Mouse (Mus musculus): ENCODE data around the gene Nudt13.
"Not testable (repeated sequence)": the region's sequence is repeated elsewhere in the genome, so short reads cannot be mapped to it uniquely, and the experiment has no call there.

Gene Nudt13

GRCm38 (mm10) chr14:20294117-20294892 is at the start of gene Nudt13:
Nudt13 (plus strand) TSS chr14:20294697.
- peak; percentile 54 to 76 for DNase-seq (ENCODE audit: low spot score in 2 of 2)

- no peak for DNase-seq (ENCODE audit: low spot score in 2 of 2)
These were observed 49.2 kb upstream of the Nudt13 start for GRCm38 (mm10) chr14:20245318-20245717.

GRCm38 (mm10) chr14:20245861-20246260 is 48.6 kb upstream of the Nudt13 start:
- no peak for DNase-seq (ENCODE audit: low spot score in 2 of 2)

GRCm38 (mm10) chr14:20246811-20247266 is 47.7 kb upstream of the Nudt13 start:
- DNase-seq (ENCODE audit: low spot score in 2 of 2), result no peak

GRCm38 (mm10) chr14:20248001-20248400 is 46.5 kb upstream of the Nudt13 start:
- DNase-seq (ENCODE audit: low spot score in 2 of 2), result no peak

- DNase-seq (ENCODE audit: low spot score in 2 of 2), result peak in 1 of 2 experiments; percentile 18
These were observed 44.0 kb upstream of the Nudt13 start for GRCm38 (mm10) chr14:20250237-20251171.

- DNase-seq (ENCODE audit: low spot score in 2 of 2), result peak; percentile 73 to 81
These were observed 36.0 kb upstream of the Nudt13 start for GRCm38 (mm10) chr14:20258185-20259113.

- DNase-seq (ENCODE audit: low spot score in 2 of 2), result no peak
These were observed 32.2 kb upstream of the Nudt13 start for GRCm38 (mm10) chr14:20262346-20262745.

- DNase-seq (ENCODE audit: low spot score in 2 of 2), result no peak
These were observed 26.1 kb upstream of the Nudt13 start for GRCm38 (mm10) chr14:20268421-20268820.

- no peak for DNase-seq (ENCODE audit: low spot score in 2 of 2)
These were observed 25.3 kb upstream of the Nudt13 start, which contains the start of gene Kcnk16 for GRCm38 (mm10) chr14:20269082-20269809. Kcnk16 (minus strand) TSS chr14:20269199.

- DNase-seq (ENCODE audit: low spot score in 2 of 2), result no peak
These were observed 3.1 kb upstream of the Nudt13 start for GRCm38 (mm10) chr14:20291391-20291790.

GRCm38 (mm10) chr14:20294947-20295346 is 450 bp downstream of the Nudt13 start:
- no peak for DNase-seq (ENCODE audit: low spot score in 2 of 2)

GRCm38 (mm10) chr14:20297616-20298015 is 3.1 kb downstream of the Nudt13 start:
- no peak for DNase-seq (ENCODE audit: low spot score in 2 of 2)

GRCm38 (mm10) chr14:20298131-20298530 is 3.6 kb downstream of the Nudt13 start:
- DNase-seq (ENCODE audit: low spot score in 2 of 2), result no peak

- not testable (repeated sequence) for DNase-seq (ENCODE audit: low spot score in 2 of 2)
These were observed 10.6 kb downstream of the Nudt13 start for GRCm38 (mm10) chr14:20305085-20305484.

GRCm38 (mm10) chr14:20315137-20315536 is 20.6 kb downstream of the Nudt13 start:
- no peak for DNase-seq (ENCODE audit: low spot score in 2 of 2)

- peak; percentile 20 to 35 for DNase-seq (ENCODE audit: low spot score in 2 of 2)
These were observed 24.9 kb downstream of the Nudt13 start for GRCm38 (mm10) chr14:20319420-20319819.

GRCm38 (mm10) chr14:20324196-20324595 is 29.7 kb downstream of the Nudt13 start:
- DNase-seq (ENCODE audit: low spot score in 2 of 2), result no peak

- no peak for DNase-seq (ENCODE audit: low spot score in 2 of 2)
These were observed 34.0 kb downstream of the Nudt13 start for GRCm38 (mm10) chr14:20328474-20328873.

GRCm38 (mm10) chr14:20331316-20331715 is 36.8 kb downstream of the Nudt13 start:
- no peak for DNase-seq (ENCODE audit: low spot score in 2 of 2)

GRCm38 (mm10) chr14:20339415-20339814 is 44.9 kb downstream of the Nudt13 start:
- no peak for DNase-seq (ENCODE audit: low spot score in 2 of 2)

Data from frontal cortex, postnatal 25 days (tissue).